Mouse (Mus musculus) liver, postnatal 0 days (tissue): ENCODE measurements at regions not wholly inside any gene's neighbourhood (a gene's known extent, or its start where the extent isn't known, plus 50 kb on each side); places are given as distances from the start of the nearest gene placed in this dataset.

Experiments used
- CTCF ChIP-seq: sonication (generic); IDR thresholded peaks from 2 replicates; pipeline ENCODE4 v1.5.1; 2016; ENCODE audit warnings: antibody characterized with exemption, low read depth
- EP300 ChIP-seq: IDR thresholded peaks from 2 replicates; pipeline ENCODE4 v1.6.1; 2016; ENCODE audit warnings: antibody characterized with exemption, low read depth, mild to moderate bottlenecking

GRCm38 (mm10) chr7:36313751-36314150 lies 384.2 kb upstream of the Tshz3 start:
- TF ChIP-seq CTCF (no peak), EP300 (no peak)
